Mouse (Mus musculus) kidney, postnatal 0 days (tissue): ENCODE measurements at regions not wholly inside any gene's neighbourhood (a gene's known extent, or its start where the extent isn't known, plus 50 kb on each side); places are given as distances from the start of the nearest gene placed in this dataset.

Source experiments
- ATAC-seq: fragments of 200-750 bp; cut with Nextera tagmentation; replicated peaks from 2 replicates; pipeline ENCODE4 v1.8.0; 2017; ENCODE audit warnings: low read depth, moderate number of reproducible peaks, moderate TSS enrichment, moderate library complexity; ENCODE audit not compliant: low FRiP score
- DNase-seq: peaks from one replicate; pipeline ENCODE4 v3.0.0-alpha.2; 2016; ENCODE audit warnings: low spot score
- H3K27ac ChIP-seq: fragments of 300-500 bp; sonication (generic); 2 replicates; pipeline ENCODE4 v1.5.1; 2014; ENCODE audit warnings: mild to moderate bottlenecking
- H3K27me3 ChIP-seq: fragments of 300-500 bp; sonication (generic); 2 replicates; pipeline ENCODE4 v1.6.1; 2014; ENCODE audit warnings: low read length, mixed read lengths; ENCODE audit not compliant: insufficient read depth
- H3K36me3 ChIP-seq: fragments of 300-500 bp; sonication (generic); 2 replicates; pipeline ENCODE4 v1.6.1; 2014; ENCODE audit warnings: low read length, mixed read lengths; ENCODE audit not compliant: insufficient read depth
- H3K4me1 ChIP-seq: fragments of 300-500 bp; sonication (generic); replicated peaks from 2 replicates; pipeline ENCODE4 v1.6.1; 2014; ENCODE audit warnings: antibody characterized with exemption, low read length, mixed read lengths; ENCODE audit not compliant: insufficient read depth
- H3K4me2 ChIP-seq: fragments of 300-500 bp; sonication (generic); 2 replicates; pipeline ENCODE4 v1.6.1; 2014; ENCODE audit warnings: mild to moderate bottlenecking, low read length, moderate library complexity, mixed read lengths
- H3K4me3 ChIP-seq: fragments of 300-500 bp; sonication (generic); replicated peaks from 2 replicates; pipeline ENCODE4 v1.5.1; 2014; ENCODE audit warnings: low read depth, low read length
- H3K9ac ChIP-seq: fragments of 300-500 bp; sonication (generic); 2 replicates; pipeline ENCODE4 v1.6.1; 2014; ENCODE audit warnings: low read depth, low read length
- H3K9me3 ChIP-seq: fragments of 300-500 bp; sonication (generic); replicated peaks from 2 replicates; pipeline ENCODE4 v1.6.1; 2016; ENCODE audit warnings: low read length, inconsistent platforms, mixed read lengths
- CTCF ChIP-seq: IDR thresholded peaks from 2 replicates; pipeline ENCODE4 v1.5.1; 2016; ENCODE audit warnings: antibody characterized with exemption, low read depth, mild to moderate bottlenecking, moderate library complexity
- WGBS: fragments of 180-500 bp; shearing (Covaris S2); extraction: QIAGEN DNeasy Blood & Tissue Kit; methylation state at CpG from one replicate; pipeline ENCODE4 v1.1.7; 2014; 5-methylcytosine and 5-hydroxymethylcytosine counted together

GRCm38 (mm10) chr2:169237321-169237720 lies 281.9 kb upstream of the Zfp64 start:
- no peak overlapping the region for H3K9ac ChIP-seq
- H3K4me3 ChIP-seq = no peak overlapping the region
- no peak overlapping the region for H3K27ac ChIP-seq
- H3K27me3 ChIP-seq = no peaks in the 10 kb centered on the region
- H3K9me3 ChIP-seq = no peaks in the 10 kb centered on the region
- DNase-seq (peak; percentile 11), ATAC-seq (no peak)
- H3K4me1 ChIP-seq = no peaks in the 10 kb centered on the region
- no peak overlapping the region for H3K4me2 ChIP-seq
- H3K36me3 ChIP-seq = no peaks in the 10 kb centered on the region
- no peak for TF ChIP-seq CTCF
- WGBS = 61% methylated on average over 9 of the region's 9 CpGs

GRCm38 (mm10) chr2:169234368-169235070 lies 279.1 kb upstream of the Zfp64 start:
- Histone ChIP-seq H3K4me2 (no peak overlapping the region), H3K27ac (no peak overlapping the region), H3K4me3 (no peak overlapping the region), H3K9ac (no peak overlapping the region), H3K9me3 (no peaks in the 10 kb centered on the region), H3K4me1 (no peaks in the 10 kb centered on the region), H3K27me3 (no peaks in the 10 kb centered on the region), H3K36me3 (no peaks in the 10 kb centered on the region)
- DNase-seq = no peak
- 68% methylated on average over 11 of the region's 11 CpGs for WGBS
- ATAC-seq = no peak
- TF ChIP-seq CTCF = no peak

GRCm38 (mm10) chr2:169233151-169234123 lies 278.1 kb upstream of the Zfp64 start:
- Histone ChIP-seq H3K36me3 (no peaks in the 10 kb centered on the region), H3K27ac (no peak overlapping the region), H3K9me3 (no peaks in the 10 kb centered on the region), H3K4me3 (no peak overlapping the region), H3K4me2 (no peak overlapping the region), H3K4me1 (no peaks in the 10 kb centered on the region), H3K27me3 (no peaks in the 10 kb centered on the region), H3K9ac (no peak overlapping the region)
- no peak for ATAC-seq
- peak; percentile 2 for DNase-seq
- 83% methylated on average over 14 of the region's 14 CpGs for WGBS
- no peak for TF ChIP-seq CTCF

GRCm38 (mm10) chr2:169222264-169222663 lies 266.9 kb upstream of the Zfp64 start:
- TF ChIP-seq CTCF = no peak
- WGBS = 88% methylated on average over 8 of the region's 8 CpGs
- no peaks in the 10 kb centered on the region for H3K27me3 ChIP-seq
- H3K9me3 ChIP-seq = no peaks in the 10 kb centered on the region
- DNase-seq (no peak), ATAC-seq (no peak)
- H3K27ac ChIP-seq = no peak overlapping the region
- H3K4me1 ChIP-seq = no peaks in the 10 kb centered on the region
- H3K4me3 ChIP-seq = no peak overlapping the region
- H3K9ac ChIP-seq = no peak overlapping the region
- no peaks in the 10 kb centered on the region for H3K36me3 ChIP-seq
- H3K4me2 ChIP-seq = no peak overlapping the region

GRCm38 (mm10) chr2:169221141-169221540 lies 265.8 kb upstream of the Zfp64 start:
- Histone ChIP-seq H3K4me3 (no peak overlapping the region), H3K4me2 (no peak overlapping the region), H3K27me3 (no peaks in the 10 kb centered on the region), H3K9me3 (no peaks in the 10 kb centered on the region), H3K36me3 (no peaks in the 10 kb centered on the region), H3K4me1 (no peaks in the 10 kb centered on the region), H3K9ac (no peak overlapping the region), H3K27ac (no peak overlapping the region)
- 71% methylated on average over 7 of the region's 7 CpGs for WGBS
- ATAC-seq = no peak
- no peak for DNase-seq
- TF ChIP-seq CTCF = no peak

- ATAC-seq (no peak), DNase-seq (no peak)
- no peak for TF ChIP-seq CTCF
- no peaks in the 10 kb centered on the region for H3K27me3 ChIP-seq
- H3K36me3 ChIP-seq = no peaks in the 10 kb centered on the region
- H3K4me1 ChIP-seq = no peaks in the 10 kb centered on the region
- H3K9ac ChIP-seq = no peak overlapping the region
- no peak overlapping the region for H3K27ac ChIP-seq
- 85% methylated on average over 18 of the region's 18 CpGs for WGBS
- H3K4me3 ChIP-seq = no peak overlapping the region
- no peaks in the 10 kb centered on the region for H3K9me3 ChIP-seq
- no peak overlapping the region for H3K4me2 ChIP-seq
Measured at GRCm38 (mm10) chr2:169215546-169216043, 260.2 kb upstream of the Zfp64 start.
